Mouse (Mus musculus) forebrain, embryonic 11.5 days (tissue): ENCODE measurements at regions not wholly inside any gene's neighbourhood (a gene's known extent, or its start where the extent isn't known, plus 50 kb on each side); places are given as distances from the start of the nearest gene placed in this dataset.

Experiments
- ATAC-seq: fragments of 200-750 bp; cut with Nextera tagmentation; replicated peaks from 2 replicates; pipeline ENCODE4 v1.8.0; 2017; ENCODE audit warnings: moderate TSS enrichment; ENCODE audit not compliant: low FRiP score
- DNase-seq: peaks from one replicate; pipeline ENCODE4 v3.0.0-alpha.2; 2017; ENCODE audit warnings: low spot score
- H3K27ac ChIP-seq: fragments of 300-500 bp; sonication (generic); 2 replicates; pipeline ENCODE4 v1.5.1; 2014; ENCODE audit warnings: low read depth, low read length
- H3K27me3 ChIP-seq: fragments of 300-500 bp; sonication (generic); 2 replicates; pipeline ENCODE4 v1.6.1; 2014; ENCODE audit warnings: mild to moderate bottlenecking, low read length, mixed read lengths; ENCODE audit not compliant: control insufficient read depth, insufficient read depth
- H3K36me3 ChIP-seq: fragments of 300-500 bp; sonication (generic); 2 replicates; pipeline ENCODE4 v1.6.1; 2014; ENCODE audit warnings: mild to moderate bottlenecking, low read length, moderate library complexity, mixed read lengths; ENCODE audit not compliant: control insufficient read depth, insufficient read depth
- H3K4me1 ChIP-seq: fragments of 300-500 bp; sonication (generic); replicated peaks from 2 replicates; pipeline ENCODE4 v1.6.1; 2014; ENCODE audit warnings: low read length, mixed read lengths; ENCODE audit not compliant: control insufficient read depth, insufficient read depth
- H3K4me2 ChIP-seq: fragments of 300-500 bp; sonication (generic); 2 replicates; pipeline ENCODE4 v1.6.1; 2014; ENCODE audit warnings: low read depth, mild to moderate bottlenecking, low read length, moderate library complexity, mixed read lengths; ENCODE audit not compliant: severe bottlenecking
- H3K4me3 ChIP-seq: fragments of 300-500 bp; sonication (generic); 2 replicates; pipeline ENCODE4 v1.5.1; 2014; ENCODE audit warnings: low read depth, low read length
- H3K9ac ChIP-seq: fragments of 300-500 bp; sonication (generic); 2 replicates; pipeline ENCODE4 v1.6.1; 2014; ENCODE audit warnings: low read length
- H3K9me3 ChIP-seq: fragments of 300-500 bp; sonication (generic); 2 replicates; pipeline ENCODE4 v1.6.1; 2016; ENCODE audit warnings: low read length, mixed read lengths; ENCODE audit not compliant: control insufficient read depth
- WGBS: fragments of 180-500 bp; shearing (Covaris S2); extraction: QIAGEN DNeasy Blood & Tissue Kit; methylation state at CpG from one replicate; pipeline ENCODE4 v1.1.7; 2014; 5-methylcytosine and 5-hydroxymethylcytosine counted together

DNA sequence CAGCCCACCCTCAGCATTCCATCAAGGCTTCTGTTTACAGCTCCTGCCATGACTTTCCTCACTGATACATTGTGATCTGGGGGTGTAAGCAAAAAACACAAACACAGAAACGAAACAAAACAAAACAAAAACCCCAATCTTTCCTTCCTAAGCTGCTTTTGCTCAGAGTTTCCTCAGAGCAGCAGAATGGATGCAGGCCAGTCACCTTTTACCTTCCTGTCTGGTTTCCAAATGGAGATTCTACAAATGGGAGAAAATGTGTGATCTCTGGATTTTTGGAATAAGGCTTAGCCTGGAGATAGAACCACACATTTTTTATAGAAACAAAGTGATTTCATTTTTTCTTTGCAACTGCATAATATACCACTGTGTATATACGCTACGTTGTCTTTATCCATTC, 204.8 kb downstream of the Plk2 start:
- no peak for ATAC-seq
- DNase-seq, result no peak
- 91% methylated on average over 3 of the region's 3 CpGs for WGBS
- Histone ChIP-seq H3K4me3 (no peak overlapping the region), H3K36me3 (no peaks in the 10 kb centered on the region), H3K4me2 (no peak overlapping the region), H3K4me1 (no peaks in the 10 kb centered on the region), H3K9ac (no peak overlapping the region), H3K27me3 (no peaks in the 10 kb centered on the region), H3K9me3 (no peaks in the 10 kb centered on the region), H3K27ac (no peak overlapping the region)

- H3K9me3 ChIP-seq, result no peaks in the 10 kb centered on the region
- H3K27ac ChIP-seq, result no peak overlapping the region
- no peak overlapping the region for H3K9ac ChIP-seq
- H3K4me2 ChIP-seq, result no peak overlapping the region
- DNase-seq, result no peak
- no peak for ATAC-seq
- WGBS, result 90% methylated on average over 9 of the region's 9 CpGs
- no peaks in the 10 kb centered on the region for H3K4me1 ChIP-seq
- no peaks in the 10 kb centered on the region for H3K36me3 ChIP-seq
- no peak overlapping the region for H3K4me3 ChIP-seq
- H3K27me3 ChIP-seq, result no peaks in the 10 kb centered on the region
Observed at GRCm38 (mm10) chr13:110600377-110600776, 205.5 kb downstream of the Plk2 start.

GRCm38 (mm10) chr13:110601352-110601751, 206.5 kb downstream of the Plk2 start:
- WGBS, result 84% methylated on average over 5 of the region's 5 CpGs

DNA sequence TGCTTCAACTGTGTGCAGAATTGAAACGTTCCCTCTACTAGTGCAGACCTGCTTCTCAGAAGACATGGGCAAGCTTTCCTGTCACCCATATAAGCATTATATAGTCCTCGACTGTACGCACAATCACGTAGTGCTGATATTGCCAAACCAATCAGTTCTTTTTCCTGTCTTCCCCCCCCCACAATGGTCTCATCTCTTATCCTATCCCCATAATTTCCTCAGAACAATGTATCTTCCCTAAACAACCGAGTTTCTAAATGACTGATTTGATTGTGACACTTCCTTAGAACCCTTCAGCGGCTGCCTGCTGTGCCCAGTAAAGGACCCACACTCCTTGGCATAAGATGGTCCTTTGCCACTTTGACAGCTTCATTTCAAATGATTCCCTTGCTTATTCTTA, 207.0 kb downstream of the Plk2 start:
- 90% methylated on average over 6 of the region's 6 CpGs for WGBS
- H3K4me3 ChIP-seq, result no peak overlapping the region
- H3K4me1 ChIP-seq, result no peaks in the 10 kb centered on the region
- no peaks in the 10 kb centered on the region for H3K27me3 ChIP-seq
- DNase-seq (no peak), ATAC-seq (no peak)
- H3K4me2 ChIP-seq, result no peak overlapping the region
- no peaks in the 10 kb centered on the region for H3K36me3 ChIP-seq
- no peaks in the 10 kb centered on the region for H3K9me3 ChIP-seq
- no peak overlapping the region for H3K9ac ChIP-seq
- H3K27ac ChIP-seq, result no peak overlapping the region

More at GRCm38 (mm10) chr13:110601352-110601751, 206.5 kb downstream of the Plk2 start:
- DNase-seq (no peak), ATAC-seq (no peak)
- Histone ChIP-seq H3K4me2 (no peak overlapping the region), H3K27ac (no peak overlapping the region), H3K9me3 (no peaks in the 10 kb centered on the region), H3K36me3 (no peaks in the 10 kb centered on the region), H3K9ac (no peak overlapping the region), H3K27me3 (no peaks in the 10 kb centered on the region), H3K4me1 (no peaks in the 10 kb centered on the region), H3K4me3 (no peak overlapping the region)

DNA sequence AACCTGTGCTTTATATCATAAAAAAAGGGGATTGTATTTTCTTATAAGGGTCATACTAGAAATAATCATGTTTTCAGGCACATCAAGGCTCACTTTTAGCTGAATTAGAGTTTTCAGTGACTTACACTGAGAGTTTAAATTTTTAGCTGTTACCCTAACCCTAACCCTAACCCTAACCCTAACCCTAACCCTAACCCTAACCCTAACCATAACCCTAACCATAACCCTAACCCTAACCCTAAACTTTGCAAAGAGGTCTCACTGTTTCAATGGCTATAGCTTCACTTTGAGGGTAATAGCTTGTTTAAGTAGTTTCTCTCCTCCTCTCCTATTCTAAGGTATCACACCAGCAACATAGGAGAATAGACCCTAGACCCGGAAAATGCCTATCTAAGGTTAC, 208.0 kb downstream of the Plk2 start:
- 86% methylated on average over 1 of the region's 1 CpGs for WGBS

GRCm38 (mm10) chr13:110619010-110619409, 224.2 kb downstream of the Plk2 start:
- H3K27ac ChIP-seq, result no peak overlapping the region
- H3K9ac ChIP-seq, result no peak overlapping the region
- H3K36me3 ChIP-seq, result no peaks in the 10 kb centered on the region
- ATAC-seq, result no peak
- H3K4me3 ChIP-seq, result no peak overlapping the region
- WGBS, result 90% methylated on average over 6 of the region's 6 CpGs
- no peak for DNase-seq
- H3K27me3 ChIP-seq, result no peaks in the 10 kb centered on the region
- H3K4me2 ChIP-seq, result no peak overlapping the region
- H3K4me1 ChIP-seq, result no peaks in the 10 kb centered on the region
- no peaks in the 10 kb centered on the region for H3K9me3 ChIP-seq

More for the DNA sequence above, 208.0 kb downstream of the Plk2 start:
- Histone ChIP-seq H3K9ac (no peak overlapping the region), H3K27ac (no peak overlapping the region), H3K4me2 (no peak overlapping the region), H3K4me1 (no peaks in the 10 kb centered on the region), H3K36me3 (no peaks in the 10 kb centered on the region), H3K9me3 (no peaks in the 10 kb centered on the region), H3K4me3 (no peak overlapping the region), H3K27me3 (no peaks in the 10 kb centered on the region)
- ATAC-seq (no peak), DNase-seq (no peak)

- no peaks in the 10 kb centered on the region for H3K36me3 ChIP-seq
- H3K4me1 ChIP-seq, result no peaks in the 10 kb centered on the region
- H3K4me3 ChIP-seq, result no peak overlapping the region
- no peak for ATAC-seq
- 70% methylated on average over 6 of the region's 6 CpGs for WGBS
- H3K4me2 ChIP-seq, result no peak overlapping the region
- H3K27me3 ChIP-seq, result no peaks in the 10 kb centered on the region
- no peak overlapping the region for H3K27ac ChIP-seq
- no peak for DNase-seq
- H3K9me3 ChIP-seq, result no peaks in the 10 kb centered on the region
- no peak overlapping the region for H3K9ac ChIP-seq
Observed at GRCm38 (mm10) chr13:110627136-110627535, 232.3 kb downstream of the Plk2 start.

DNA sequence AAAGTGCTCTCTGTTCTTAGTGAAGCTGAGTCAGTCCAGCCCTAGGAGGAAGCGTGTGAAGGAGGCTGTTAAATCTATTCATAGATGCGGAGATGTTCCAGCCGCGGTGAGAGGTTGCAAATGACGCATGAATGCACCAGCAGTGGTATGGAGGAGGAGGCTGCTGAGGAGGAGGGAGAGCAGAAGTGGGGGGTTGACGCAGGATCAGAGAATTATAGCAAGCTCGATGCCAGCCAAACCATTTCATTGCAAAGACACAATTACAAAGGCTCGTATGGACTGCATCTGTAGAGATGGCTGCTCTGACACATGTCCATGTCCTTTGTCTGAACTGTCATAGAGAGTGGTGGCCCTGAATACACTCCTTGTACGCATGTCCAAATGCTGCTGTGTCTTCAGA, 232.9 kb downstream of the Plk2 start:
- WGBS, result 76% methylated on average over 9 of the region's 9 CpGs
- Histone ChIP-seq H3K27me3 (no peaks in the 10 kb centered on the region), H3K4me2 (no peak overlapping the region), H3K9ac (no peak overlapping the region), H3K9me3 (no peaks in the 10 kb centered on the region), H3K27ac (no peak overlapping the region), H3K4me3 (no peak overlapping the region), H3K4me1 (no peaks in the 10 kb centered on the region), H3K36me3 (no peaks in the 10 kb centered on the region)
- ATAC-seq (peak; percentile 74), DNase-seq (no peak)

DNA sequence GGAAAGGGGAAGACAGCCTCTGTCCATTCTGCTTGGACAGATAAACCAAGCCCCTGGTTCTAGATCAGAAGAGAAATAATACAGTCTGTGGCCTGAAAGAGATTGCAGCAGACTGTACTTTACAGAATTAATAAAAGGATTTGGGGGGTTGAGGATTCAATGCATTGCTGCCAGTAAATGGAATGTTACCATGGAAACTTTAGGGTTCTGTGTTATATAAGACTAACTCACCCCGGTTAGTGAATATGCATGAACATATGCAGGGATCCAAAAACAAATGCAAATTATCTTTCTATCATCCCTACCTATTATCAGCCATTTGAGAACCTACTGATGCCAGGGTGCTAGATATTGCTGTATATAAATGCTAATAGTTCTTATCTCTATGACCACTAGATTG, 233.4 kb downstream of the Plk2 start:
- WGBS, result 78% methylated on average over 1 of the region's 1 CpGs

More for the DNA sequence above, 233.4 kb downstream of the Plk2 start:
- 0 out of 2 replicates have a peak, but pooled peaks have one; percentile 23 for ATAC-seq
- no peaks in the 10 kb centered on the region for H3K4me1 ChIP-seq
- H3K9me3 ChIP-seq, result no peaks in the 10 kb centered on the region
- no peak for DNase-seq
- H3K9ac ChIP-seq, result no peak overlapping the region
- H3K27ac ChIP-seq, result no peak overlapping the region
- H3K27me3 ChIP-seq, result no peaks in the 10 kb centered on the region
- no peak overlapping the region for H3K4me3 ChIP-seq
- no peaks in the 10 kb centered on the region for H3K36me3 ChIP-seq
- no peak overlapping the region for H3K4me2 ChIP-seq
